ENCODE assay signal across 9 mouse cellular contexts in the genomic region with DNA sequence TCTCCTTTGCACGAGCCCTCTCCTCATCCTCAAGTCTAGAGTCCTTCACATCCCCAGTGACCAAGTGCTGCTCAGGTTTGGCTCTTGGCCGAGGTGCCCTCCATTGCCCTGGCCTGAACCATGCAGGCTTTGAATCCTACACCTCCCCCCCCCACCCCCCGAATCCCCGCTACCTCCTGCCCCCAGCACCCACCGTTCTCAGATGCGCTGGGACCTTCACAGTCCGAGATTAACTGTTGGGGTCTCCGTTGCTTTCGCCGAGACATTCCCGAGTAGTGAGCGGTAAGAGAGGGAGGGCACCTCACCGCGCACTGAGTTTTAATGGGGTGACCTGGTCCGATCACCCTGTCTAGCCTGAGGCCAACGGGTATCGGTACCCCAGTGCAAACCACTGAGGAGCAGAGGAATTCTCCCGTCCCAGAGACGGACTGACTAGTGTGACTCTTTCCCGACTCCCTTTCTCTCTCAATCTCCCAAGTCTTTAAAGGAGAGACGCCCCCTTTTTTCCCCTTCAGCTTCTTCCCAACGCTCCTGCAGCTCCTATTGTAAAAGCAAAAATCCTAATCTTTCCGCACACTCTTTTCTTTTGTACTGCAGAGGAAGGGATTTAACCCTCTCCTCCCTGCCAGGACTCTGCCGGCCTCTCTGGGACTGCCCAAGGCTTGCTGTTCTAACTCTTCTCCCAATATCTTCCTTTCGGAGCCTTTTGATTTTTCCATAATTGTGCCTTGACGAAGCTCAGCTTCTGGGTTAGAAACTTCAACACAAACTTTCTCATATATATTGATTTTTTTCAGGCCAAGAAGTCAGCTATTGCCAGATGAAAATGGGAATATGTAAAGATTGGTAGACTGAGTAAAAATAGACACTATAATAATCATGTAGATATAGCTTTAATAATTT. TPM values are rescaled to one million over a fixed set of nuclear protein-coding genes. Genes with fewer than 3 reads are reported as not detected.
DNase-seq lines count a peak whose midpoint lies in the region; ATAC-seq lines count a peak whose summit lies in the region.
"Had no signal": no experiment of that assay in that cellular context is flagged by ENCODE, and none has a peak within 500 bp of the region (broad histone marks: within the 10 kb centered on the region; RNA-seq: fewer than 3 reads in every experiment).

A gene (minus strand): TSS at position 853 of the 903 bp plus-strand sequence.

- peak within 1 kb of the TSS; percentile 51 for H3K9ac ChIP-seq in kidney, embryonic 14.5 days (ENCODE audit: low read depth, low read length)
- H3K9ac ChIP-seq in liver, embryonic 12.5 days: no peak within 1 kb of the TSS

- no peak for DNase-seq in kidney, adult 18-20 months
- peak; percentile 61 for DNase-seq in hindbrain, embryonic 10.5 days (ENCODE audit: low spot score)
- no peak for DNase-seq in adrenal gland, postnatal 36 days
- DNase-seq in urinary bladder, adult 2 months (ENCODE audit: low spot score): no peak
- no peak for DNase-seq in right cerebral cortex, postnatal 25 days

- no peaks in the 10 kb centered on the region for H3K9me3 ChIP-seq in kidney, embryonic 14.5 days (ENCODE audit: control insufficient read depth, low read length)
- H3K9me3 ChIP-seq in hindbrain, embryonic 10.5 days: no peaks in the 10 kb centered on the region
- no peaks in the 10 kb centered on the region for H3K9me3 ChIP-seq in liver, embryonic 12.5 days (replicated peaks)

- peaks cover 10% of the 10 kb centered on the region; the same call in 1 of the 2 replicates for H3K27me3 ChIP-seq in kidney, embryonic 14.5 days (ENCODE audit: control insufficient read depth, insufficient read depth, low read length)
- H3K27me3 ChIP-seq in hindbrain, embryonic 10.5 days (ENCODE audit: insufficient read depth, poor library complexity, severe bottlenecking): no peaks in the 10 kb centered on the region
- H3K27me3 ChIP-seq in liver, embryonic 12.5 days (replicated peaks): peaks cover 93% of the 10 kb centered on the region

- H3K4me3 ChIP-seq in kidney, embryonic 14.5 days (ENCODE audit: low read length): peak within 1 kb of the TSS; percentile 46
- peak within 1 kb of the TSS; percentile 42 for H3K4me3 ChIP-seq in brown adipose tissue, adult 24 weeks (ENCODE audit: insufficient read depth, low read depth, low read length)
- H3K4me3 ChIP-seq in hindbrain, embryonic 10.5 days: peak within 1 kb of the TSS; percentile 73
- peak within 1 kb of the TSS; percentile 39 for H3K4me3 ChIP-seq in liver, embryonic 12.5 days

- ATAC-seq in kidney, embryonic 14.5 days (ENCODE audit: low FRiP score, low TSS enrichment): peak; percentile 69
- ATAC-seq in liver, embryonic 12.5 days: no peak

- H3K4me2 ChIP-seq in kidney, embryonic 14.5 days (replicated peaks; ENCODE audit: low read depth, low read length): peak within 1 kb of the TSS; percentile 81
- peak within 1 kb of the TSS; percentile 53 for H3K4me2 ChIP-seq in liver, embryonic 12.5 days

- no peaks in the 10 kb centered on the region for H3K36me3 ChIP-seq in kidney, embryonic 14.5 days (ENCODE audit: control insufficient read depth, insufficient read depth, low read length)
- H3K36me3 ChIP-seq in hindbrain, embryonic 10.5 days: peaks cover 9% of the 10 kb centered on the region
- no peaks in the 10 kb centered on the region for H3K36me3 ChIP-seq in liver, embryonic 12.5 days

- H3K4me1 ChIP-seq in kidney, embryonic 14.5 days (ENCODE audit: control insufficient read depth, insufficient read depth, low read length): no peaks in the 10 kb centered on the region
- no peaks in the 10 kb centered on the region for H3K4me1 ChIP-seq in brown adipose tissue, adult 24 weeks (ENCODE audit: control insufficient read depth, insufficient read depth, insufficient read length, low read length)
- H3K4me1 ChIP-seq in hindbrain, embryonic 10.5 days (replicated peaks): peaks cover 69% of the 10 kb centered on the region
- H3K4me1 ChIP-seq in liver, embryonic 12.5 days: no peaks in the 10 kb centered on the region; the same call in 1 of the 2 replicates

- WGBS in kidney, embryonic 14.5 days: 2% methylated on average over 26 of the region's 26 CpGs
- 1% methylated on average over 26 of the region's 26 CpGs for WGBS in hindbrain, embryonic 10.5 days
- WGBS in liver, embryonic 12.5 days (ENCODE audit: insufficient replicate concordance): 3% methylated on average over 26 of the region's 26 CpGs

- no peak within 1 kb of the TSS for H3K27ac ChIP-seq in kidney, embryonic 14.5 days (ENCODE audit: low read depth, low read length)
- no peak within 1 kb of the TSS for H3K27ac ChIP-seq in brown adipose tissue, adult 24 weeks (replicated peaks; ENCODE audit: low read depth, low read length)
- H3K27ac ChIP-seq in hindbrain, embryonic 10.5 days: peak within 1 kb of the TSS; percentile 95
- H3K27ac ChIP-seq in liver, embryonic 12.5 days: no peak within 1 kb of the TSS
- H3K27ac ChIP-seq: macrophage had no signal

RNA-seq across cellular contexts. Expression of the gene that starts here (rescaled TPM):
- 20.4 and 46.2 TPM in 2 replicates for polyA plus RNA-seq in kidney, embryonic 14.5 days (2014; fragmentation: Nextera tagmentation; extraction: Ambion mirVana)
- polyA plus RNA-seq in brown adipose tissue, adult 24 weeks (2012; ENCODE audit: insufficient read depth, insufficient read length, missing spikeins): 0.52 and 0.92 TPM in 2 replicates
- polyA plus RNA-seq in hindbrain, embryonic 10.5 days (2016; fragmentation: Nextera tagmentation; extraction: Ambion mirVana): 56.9 and 60.3 TPM in 2 replicates
- polyA plus RNA-seq in liver, embryonic 12.5 days (2016; fragmentation: Nextera tagmentation; extraction: Ambion mirVana): 3.0 and 3.8 TPM in 2 replicates
- total RNA-seq in adrenal gland, postnatal 36 days (2021): 1 to 10 TPM; 6.7 to 7.5 TPM
- polyA plus RNA-seq in urinary bladder, adult 2 months (2012; rRNA removed): 6.3 and 8.1 TPM in 2 replicates
